Mouse (Mus musculus): ENCODE results near the gene Clec2g.
"Not testable (repeated sequence)": the region's sequence is repeated elsewhere in the genome, so short reads cannot be mapped to it uniquely, and the experiment has no call there.

Clec2g gene

DNA sequence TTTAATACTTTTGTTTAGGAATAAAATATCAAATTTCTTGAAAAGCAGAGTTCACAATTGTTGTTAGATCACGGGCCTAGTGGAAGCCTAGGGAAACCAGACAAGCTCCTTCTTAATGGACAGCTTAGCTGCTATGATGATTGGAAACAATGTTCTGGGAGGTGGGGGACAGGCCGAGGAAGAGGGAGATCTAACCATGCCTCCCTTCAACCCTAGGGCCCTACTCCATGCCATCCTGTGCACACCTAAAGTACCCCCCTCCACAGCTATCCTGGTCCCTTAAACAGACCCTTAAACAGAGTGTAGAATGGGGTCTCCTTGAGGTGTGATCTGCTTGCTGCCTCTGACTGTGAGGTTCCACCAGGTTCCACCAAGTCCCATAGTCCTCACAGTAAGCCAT lies 38.0 kb downstream of the Clec2g start:
- no peak for DNase-seq

DNA sequence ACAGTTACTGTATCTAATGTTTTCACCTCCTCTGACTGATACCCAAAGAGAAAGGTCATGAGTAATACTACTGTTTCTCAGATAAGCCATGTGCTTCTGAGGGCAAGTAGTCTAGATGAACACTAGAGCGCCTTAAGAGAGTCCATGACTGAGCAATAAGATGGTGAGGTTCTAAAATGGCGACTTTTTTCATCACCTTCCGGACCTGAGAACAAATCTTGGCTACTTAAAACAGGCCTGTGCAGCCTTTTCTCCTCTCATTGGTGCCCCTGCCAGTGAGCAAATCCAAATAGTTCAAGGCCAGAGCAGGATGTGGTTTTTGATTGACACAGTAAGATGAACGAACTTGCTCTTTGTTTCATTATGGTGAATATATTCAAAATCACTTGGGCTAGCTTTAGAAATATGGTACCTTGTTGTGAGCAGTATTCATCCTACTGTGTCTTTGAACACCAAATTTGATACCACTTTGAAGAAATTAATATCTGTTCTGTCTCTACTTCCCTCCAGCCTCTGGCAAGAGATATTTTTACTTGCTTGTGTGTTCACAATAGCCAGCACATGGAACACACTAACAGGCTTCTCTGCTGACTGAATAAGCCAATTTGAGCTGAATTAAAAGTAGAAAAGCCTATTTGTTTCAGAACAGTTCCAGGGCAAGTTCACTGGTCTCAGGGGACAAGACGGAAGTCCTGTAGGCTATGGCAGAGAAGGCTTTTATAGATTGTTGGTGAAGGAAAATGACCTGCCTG lies 38.7 kb downstream of the Clec2g start:
- no peak for DNase-seq

DNA sequence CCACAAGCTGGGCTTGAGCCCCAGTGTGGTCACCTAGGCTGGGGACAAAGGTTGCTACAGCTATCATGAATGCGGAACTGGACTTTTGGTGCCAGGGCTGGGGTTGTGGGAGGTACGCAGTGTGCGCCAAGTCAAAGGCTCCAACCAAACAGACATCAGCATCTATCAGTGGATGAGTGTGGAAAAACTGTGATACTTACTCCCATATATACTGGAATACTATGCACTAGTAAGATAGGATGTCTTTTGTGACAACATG lies 39.2 kb downstream of the Clec2g start:
- DNase-seq = no peak

DNA sequence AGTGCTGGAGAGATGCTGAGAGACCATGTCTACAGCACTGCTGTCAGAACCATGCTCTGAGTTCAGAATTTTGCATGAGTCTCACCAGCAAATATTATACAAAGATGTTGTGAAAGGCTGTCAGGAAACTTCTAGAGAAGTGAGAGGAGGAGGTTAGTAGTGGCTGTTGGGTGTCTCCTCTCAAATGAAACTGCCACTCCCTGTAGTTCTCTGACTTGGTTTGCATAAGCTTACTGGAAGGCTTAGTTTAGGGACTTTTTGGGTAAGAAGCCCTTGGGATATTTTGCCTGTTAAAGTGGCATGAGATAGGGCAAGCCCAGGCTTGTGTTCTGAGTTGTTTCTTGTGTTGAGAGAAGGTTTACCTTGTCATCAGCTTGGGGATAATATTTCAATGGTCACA lies 40.7 kb downstream of the Clec2g start:
- DNase-seq = not testable (repeated sequence)

DNA sequence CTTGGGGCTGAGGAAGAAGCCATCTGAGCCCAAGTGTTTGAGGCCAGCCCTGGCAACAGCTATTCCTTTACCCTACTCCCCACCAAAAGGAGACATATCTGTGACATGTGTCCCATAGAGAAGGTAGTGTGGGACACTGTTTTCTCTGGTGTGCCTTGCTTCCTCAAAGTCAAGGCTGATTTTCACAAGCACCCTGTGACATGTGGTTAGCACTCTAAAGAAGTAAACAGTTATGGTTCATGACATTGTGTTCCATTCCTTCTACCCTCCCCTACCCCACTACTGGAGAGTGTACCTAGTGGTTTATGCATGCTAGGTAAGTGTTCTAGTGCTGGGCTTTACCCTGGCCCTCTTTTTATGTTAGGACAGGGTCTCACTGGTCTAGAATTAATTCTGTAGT lies 42.0 kb downstream of the Clec2g start:
- no peak for DNase-seq

DNA sequence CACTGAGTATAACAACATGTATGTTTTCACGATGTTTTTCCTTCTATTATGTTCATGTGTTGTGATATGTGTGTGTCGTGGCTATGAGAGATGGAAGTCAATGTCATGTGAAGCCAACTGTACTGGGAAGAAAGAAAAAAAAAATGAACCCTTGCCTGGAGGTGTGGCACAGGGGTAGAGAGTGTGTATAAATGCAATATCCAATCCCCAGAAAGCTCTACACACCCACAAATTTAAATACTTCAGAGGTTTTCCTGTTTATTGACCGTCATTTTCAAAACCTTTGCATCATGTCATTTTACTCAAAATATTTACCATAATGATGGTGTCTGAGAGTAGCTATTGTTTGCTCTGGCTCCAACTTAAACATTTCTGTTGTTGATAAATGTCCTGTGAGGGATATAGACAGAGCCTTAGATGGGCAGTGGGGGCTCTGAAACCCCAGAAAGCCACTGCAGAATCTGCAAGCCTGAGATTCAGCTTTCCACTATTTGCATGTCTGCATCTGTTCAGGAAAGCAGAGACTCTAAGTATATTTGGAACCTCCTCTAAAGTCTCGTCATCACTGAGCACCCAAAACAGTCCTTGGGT lies 47.9 kb downstream of the Clec2g start:
- DNase-seq = not testable (repeated sequence)

DNA sequence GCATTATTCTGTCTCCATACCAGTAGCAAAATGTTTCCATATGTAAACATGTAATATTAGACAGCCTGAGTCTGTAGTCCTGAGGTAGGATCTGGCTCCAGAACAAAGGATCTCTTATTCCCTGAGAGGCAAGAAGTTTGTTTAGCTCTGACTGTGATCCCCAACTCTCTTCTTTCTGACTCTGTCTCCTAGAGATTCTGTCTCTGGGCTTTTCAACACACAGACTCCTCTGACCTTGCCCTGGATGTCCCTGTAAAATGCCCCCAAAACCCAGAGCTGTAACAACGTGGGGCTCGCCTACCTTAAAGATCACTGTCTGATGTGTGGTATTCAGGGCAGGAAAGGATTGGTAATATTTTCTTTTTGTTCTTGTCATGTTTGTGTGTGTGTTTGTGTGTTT lies 58.2 kb downstream of the Clec2g start:
- no peak for DNase-seq

DNA sequence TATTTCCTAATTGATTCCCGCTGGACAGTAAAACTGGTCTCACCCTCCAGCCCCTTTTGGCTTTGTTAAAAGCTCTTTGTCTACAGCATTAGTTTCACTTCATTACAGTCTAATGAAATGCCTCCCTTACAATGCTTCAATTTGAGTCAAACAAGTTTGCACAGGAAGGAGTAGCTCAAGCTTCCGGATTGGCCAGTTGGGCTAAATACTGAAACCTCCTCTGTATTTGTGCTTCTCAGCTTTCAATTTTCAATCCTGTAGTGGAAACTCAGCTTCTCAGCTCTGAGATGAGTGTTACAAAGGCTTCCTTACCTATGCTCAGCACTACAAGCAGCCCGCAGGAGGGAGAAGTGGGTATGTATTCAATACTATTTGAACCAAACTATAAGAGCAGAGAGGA lies 58.6 kb downstream of the Clec2g start:
- DNase-seq = no peak

DNA sequence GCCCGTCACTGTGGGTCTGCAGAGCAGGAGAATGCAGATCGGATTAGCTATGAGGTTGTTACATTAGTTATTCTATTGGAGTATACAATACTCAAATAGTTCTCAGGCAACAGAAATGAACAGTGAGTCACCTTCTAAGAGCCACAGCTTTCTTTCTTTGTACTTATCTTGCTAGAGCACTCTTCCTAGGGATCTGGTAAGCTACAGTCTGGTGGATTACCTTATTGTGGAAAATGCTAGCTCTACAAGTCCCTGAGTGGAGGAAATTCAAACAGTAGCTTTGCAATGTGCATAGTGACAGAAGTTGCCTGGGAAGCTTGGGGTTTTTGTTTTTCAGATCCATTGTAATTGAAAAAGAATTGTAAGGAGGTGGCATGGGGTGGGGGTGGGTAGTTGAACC lies 59.0 kb downstream of the Clec2g start:
- no peak for DNase-seq

DNA sequence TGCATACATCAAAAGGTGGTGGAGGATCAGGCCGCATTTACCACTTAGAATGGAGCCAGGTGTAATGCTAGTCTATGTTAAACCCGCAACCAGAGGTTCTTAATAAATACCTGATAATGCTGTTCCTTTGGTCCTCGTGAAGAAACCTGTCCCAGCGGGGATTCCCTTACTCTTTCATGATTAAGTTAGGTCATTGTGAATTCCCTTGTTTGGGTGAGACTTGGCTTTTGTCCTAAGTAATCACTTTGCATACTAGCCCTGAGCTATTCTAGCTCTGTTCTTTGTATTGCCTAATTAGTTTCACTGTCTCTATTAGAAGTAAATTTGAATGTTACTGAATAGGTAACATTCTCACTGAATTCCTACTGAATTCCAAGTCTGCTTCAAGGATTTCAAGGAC lies 60.2 kb downstream of the Clec2g start:
- no peak for DNase-seq

DNA sequence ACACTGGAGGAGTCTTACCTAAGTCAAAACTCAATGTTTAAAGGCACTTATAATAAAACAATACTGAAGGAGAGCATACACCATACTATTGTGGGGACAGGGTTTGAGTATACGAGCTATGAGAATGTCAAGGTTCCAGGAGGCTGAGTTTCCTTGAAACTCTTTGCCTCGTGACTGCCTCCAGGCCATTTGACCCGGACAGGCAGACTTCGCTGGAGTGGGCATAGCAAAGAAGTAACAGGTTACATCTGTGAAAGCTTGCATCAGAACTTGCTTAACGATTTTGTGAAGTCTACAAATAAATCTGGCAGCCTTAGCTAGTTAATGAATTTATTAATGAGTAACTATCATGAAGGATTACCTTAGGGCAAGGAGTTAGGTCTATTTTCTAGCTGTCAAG lies 60.6 kb downstream of the Clec2g start:
- no peak for DNase-seq

DNA sequence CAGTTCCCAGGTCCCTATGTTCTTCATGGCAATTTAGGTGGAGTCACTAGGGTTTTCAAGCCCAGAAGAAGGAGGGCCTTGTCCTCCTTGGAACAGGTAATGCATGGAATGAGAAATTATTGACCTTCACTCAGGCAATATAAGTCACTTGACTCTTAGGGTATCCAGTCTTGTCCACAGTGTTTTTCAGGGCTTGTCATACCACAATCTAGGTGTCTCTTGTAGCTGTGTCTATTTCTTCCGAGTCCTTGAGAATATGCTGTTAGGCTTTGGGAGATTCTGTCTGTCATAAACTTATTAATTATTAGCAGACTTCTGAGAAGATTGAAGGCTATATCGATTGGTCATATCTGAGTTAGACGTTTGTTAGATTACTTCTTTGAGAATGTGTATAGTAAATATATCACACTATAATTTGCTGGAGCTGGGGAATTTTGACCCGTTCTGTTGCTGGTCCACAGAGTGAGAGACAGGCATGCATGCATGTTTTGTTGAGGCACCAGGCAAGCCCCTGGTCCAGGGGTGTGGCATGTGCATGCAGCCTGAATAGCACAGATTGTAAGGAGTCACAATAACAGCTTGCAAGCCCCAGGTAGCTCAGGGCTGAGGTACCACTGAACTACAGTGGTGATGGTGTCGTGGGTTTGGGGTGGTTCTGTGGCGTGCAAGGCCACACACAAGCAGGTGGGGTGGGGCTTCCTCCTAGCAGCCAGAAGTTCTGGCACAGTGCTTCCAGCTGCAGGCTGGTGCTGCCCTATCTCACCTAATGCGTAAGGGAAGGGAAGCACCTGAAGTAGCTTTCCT lies 61.3 kb downstream of the Clec2g start:
- DNase-seq = no peak

DNA sequence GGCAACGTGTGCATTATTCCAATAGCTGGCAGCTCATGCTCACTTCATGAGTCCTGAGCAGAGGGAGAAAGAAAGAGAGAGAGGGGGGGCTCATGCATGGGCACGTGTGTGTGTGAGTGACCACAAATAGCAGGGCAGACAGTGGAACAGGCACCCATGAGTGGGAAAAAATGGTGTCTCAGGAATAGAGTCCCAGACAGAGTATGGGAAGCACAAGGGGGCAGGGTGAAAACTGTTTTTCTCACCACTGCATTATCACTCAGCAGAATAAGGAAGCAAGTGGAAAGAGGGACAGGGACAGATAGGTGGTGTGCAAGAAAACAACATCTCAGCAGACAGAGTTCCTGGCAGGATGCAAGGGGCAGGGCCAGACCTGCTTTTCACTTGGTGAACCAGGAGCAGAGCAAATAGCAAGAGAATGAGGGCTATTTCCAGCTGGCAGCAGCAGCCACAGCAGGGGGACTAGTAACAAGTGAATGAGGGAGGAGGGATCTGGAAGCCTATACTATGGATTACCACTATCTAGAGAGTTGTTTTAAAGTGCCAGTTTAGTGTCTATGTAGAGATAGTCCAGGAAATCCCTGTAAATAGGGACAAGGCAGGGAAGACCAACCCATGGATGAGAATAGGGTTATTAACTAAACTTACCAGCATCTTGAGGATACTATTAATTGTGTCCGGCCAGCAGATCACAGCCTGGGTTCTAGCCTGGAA lies 62.0 kb downstream of the Clec2g start:
- no peak for DNase-seq

DNA sequence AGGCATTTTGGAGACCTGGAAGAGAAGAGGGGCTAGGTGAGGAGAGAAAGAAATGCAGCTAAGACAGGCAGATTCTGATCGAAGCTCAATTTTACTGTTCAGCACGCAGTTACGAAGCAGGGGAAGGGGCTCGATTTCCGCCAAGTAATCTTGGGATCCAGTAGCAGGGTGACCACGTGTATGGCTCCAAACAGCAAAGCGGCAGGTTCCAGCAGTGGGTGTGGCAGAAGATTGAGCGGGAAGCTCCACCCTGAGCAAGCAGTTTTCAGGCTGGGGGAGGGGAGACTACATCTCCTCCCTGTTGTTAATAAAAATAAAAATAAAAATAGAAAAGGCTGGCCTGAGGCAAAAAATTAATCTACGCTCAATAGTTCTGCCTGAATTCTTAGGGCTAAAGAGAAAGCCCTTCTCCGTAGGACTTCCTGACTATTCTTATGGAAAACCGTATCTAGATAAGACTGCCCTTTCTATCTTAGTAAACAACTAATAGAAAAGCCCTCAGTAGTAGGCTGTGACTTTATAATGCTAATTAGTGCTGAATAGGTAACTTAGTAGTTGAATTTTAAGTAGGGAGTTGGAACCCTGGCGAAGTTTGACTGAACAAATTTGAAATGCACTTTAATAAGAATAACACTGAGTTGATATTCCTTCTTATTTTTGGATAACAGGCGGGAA lies 62.7 kb downstream of the Clec2g start:
- no peak for DNase-seq

DNA sequence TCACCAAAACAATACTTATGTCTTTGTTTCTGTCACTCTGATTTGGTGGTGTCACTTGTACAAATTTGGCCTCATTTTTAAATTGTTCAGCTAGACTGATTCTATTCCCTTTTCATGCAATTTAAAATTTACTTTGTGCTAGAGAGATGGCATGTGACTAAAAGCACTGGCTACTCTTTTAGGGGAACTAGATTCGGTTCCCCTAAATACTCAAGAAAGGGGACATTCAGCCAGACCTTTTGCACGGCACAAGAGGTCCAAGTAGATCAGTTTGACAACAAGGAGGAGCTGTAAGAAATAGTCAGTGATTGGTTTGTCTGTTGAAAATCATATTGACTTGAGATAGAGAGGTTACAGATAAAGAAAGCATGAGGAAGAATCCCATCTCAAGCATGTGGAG lies 67.2 kb downstream of the Clec2g start:
- DNase-seq = no peak

DNA sequence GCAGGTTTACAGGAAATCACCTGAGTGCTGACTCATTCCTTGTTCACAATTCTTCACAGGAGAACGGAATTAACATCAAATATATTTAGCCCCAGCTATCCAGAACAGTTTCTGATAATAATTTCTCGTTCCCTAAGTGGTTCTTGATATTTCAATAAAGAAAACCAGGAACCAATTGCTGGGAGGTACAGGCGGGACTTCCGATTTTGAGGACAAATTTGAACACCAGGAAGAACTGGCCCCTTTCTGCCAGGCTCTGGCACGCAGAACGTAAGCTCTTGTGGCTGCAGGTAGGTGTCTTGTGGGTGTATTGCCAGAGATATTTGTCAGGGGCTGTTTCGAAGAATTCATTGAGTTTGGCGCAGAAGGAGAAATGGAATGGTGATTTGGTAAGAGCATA lies 74.4 kb downstream of the Clec2g start:
- DNase-seq = no peak

DNA sequence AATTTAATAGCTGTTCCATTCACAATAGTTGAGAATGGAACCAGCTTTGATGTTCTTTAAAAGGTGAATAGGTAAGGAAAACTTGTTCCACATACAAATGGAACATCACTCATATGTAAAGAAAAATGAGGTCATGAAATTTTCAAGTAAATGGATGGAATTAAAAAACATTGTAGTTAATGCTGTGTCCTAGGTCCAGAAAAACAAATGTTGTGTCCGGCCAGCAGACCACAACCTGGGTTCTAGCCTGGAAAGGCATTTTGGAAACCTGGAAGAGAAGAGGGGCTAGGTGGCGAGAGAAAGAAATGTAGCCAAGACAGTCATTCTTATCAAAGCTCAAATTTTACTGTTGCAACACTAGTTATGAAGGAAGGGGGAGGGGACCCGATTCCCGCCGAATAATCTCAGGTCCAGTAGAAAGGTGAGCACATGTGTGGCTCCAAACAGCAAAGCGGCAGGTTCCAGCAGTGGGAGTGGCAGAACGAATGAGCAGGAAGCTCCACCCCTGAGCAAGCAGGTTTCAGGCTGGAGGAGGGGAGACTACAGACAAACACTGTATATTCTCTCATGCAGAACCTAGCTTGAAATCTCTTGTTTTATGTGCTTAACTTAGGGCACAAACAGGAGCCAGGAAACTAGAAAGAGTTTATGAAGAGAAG lies 75.8 kb downstream of the Clec2g start:
- not testable (repeated sequence) for DNase-seq

DNA sequence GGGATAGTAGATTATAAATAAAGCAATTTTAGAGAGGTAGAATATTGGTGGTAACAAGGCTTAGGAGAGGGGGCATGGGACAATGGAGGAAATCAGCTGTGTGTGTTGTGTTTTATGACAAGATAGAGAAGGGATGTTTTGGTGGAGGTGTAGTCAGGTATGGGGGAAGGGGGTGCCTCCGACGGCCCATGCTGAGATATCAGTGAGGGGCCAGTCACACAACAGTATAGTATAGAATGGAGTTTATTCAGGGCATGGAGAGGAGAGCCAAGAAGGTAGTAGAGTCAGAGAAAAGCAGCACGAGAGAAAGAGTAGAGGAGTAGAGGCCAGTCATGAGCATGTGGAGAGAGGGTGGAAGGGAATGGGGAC lies 76.3 kb downstream of the Clec2g start:
- DNase-seq = no peak

DNA sequence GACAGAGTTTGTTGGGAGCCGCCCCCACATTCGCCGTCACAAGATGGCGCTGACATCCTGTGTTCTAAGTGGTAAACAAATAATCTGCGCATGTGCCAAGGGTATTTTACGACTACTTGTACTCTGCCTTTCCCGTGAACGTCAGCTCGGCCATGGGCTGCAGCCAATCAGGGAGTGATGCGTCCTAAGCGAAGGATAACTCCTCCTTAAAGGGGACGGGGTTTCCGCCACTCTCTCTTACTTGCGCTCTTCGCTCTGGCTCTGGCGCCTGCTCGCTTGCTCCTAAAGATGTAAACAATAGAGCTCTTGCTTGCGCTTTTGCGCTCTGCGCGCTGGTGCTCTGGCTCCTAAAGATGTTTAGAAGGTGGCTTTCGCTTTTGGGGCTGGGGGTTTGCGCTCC lies 77.8 kb downstream of the Clec2g start:
- DNase-seq = not testable (repeated sequence)

DNA sequence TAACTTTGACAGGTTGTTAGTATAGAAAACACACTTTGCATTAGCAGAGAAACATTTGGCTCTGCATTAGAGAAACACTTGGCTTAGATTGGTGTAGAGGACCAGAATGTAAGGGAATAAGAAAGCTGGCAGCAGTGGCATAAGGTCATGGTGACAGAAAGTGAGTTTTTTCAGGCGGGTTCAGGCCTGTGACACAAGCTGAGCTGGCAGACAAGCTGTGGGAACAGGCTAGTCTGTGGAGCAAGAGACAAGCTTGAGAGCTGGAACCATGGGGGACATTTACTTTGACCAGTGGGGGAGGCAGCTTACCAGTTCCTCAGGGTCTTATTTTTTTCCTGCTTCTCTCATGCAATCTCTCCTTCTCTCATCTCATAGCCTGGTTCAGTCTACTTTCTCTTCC lies 78.8 kb downstream of the Clec2g start:
- no peak for DNase-seq

DNA sequence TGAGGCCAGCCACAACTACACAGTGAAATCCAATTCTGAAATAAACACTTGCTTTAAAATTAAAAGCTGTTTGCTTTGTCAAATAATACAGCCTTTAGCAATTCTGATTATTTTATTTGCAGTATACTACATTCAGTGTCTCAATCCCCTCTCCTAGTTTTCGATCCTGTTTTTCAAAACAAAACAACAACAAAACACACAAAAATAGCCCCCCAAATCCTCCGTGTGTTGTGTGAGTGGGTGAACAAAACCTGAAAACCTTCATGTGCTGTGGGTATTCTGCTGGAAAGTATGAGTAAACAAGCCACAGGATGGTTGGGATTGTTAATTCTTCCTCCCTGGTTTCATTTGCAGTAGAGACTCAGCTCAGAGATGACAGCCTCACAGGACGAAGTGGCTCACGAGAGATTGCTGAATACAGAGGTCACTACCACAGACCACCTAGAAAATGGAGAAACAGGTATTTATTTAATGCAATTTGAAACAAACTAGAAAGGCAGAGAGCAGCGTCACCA lies 79.6 kb downstream of the Clec2g start:
- DNase-seq = no peak

DNA sequence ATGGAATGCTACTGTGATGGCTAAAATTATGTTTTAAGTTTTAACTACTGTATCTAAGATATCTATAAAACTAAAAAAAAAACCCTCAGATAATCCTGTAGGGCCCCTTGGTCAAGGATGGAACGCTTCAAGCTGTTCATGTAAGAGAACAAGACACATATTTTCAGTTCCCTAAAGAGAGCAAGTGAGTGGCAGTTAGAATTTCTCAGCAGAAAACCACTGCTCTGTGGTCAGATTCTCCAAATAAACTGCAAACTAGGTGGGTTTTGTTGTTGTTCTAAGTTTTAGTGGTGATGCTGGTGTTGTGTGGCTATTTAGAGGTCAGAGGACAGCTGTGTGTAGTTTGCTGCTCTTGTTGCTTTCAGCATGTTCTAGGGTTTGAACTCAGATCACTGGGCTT lies 80.2 kb downstream of the Clec2g start:
- DNase-seq = no peak

Measured in lung, postnatal 14 days (tissue).